Mouse (Mus musculus): ENCODE data around the gene Smg9. TPM values are rescaled to one million over a fixed set of nuclear protein-coding genes. Genes with fewer than 3 reads are reported as not detected.
A peak's percentile ranks its signal among the peaks of the same experiment; 100 is the strongest.

Gene Smg9
- total RNA-seq (2014; fragmentation: Nextera tagmentation) (21.6 and 29.5 TPM in 2 replicates), total RNA-seq (2017) (19.5 and 21.8 TPM in 2 replicates)

- peak; percentile 78 for ATAC-seq (replicated peaks; ENCODE audit: poor library complexity, severe bottlenecking)
These were observed at the start of gene Smg9 for GRCm38 (mm10) chr7:24399256-24400081. TSS of gene Smg9 (plus strand) at chr7:24399619.

GRCm38 (mm10) chr7:24355646-24356045 is 43.8 kb upstream of the Smg9 start:
- no peak for ATAC-seq (replicated peaks; ENCODE audit: poor library complexity, severe bottlenecking)

- no peak for ATAC-seq (replicated peaks; ENCODE audit: poor library complexity, severe bottlenecking)
These were observed 43.3 kb upstream of the Smg9 start for GRCm38 (mm10) chr7:24356081-24356480.

GRCm38 (mm10) chr7:24357899-24358298 is 41.5 kb upstream of the Smg9 start:
- 0 out of 2 replicates have a peak, but pooled peaks have one; percentile 9 for ATAC-seq (replicated peaks; ENCODE audit: poor library complexity, severe bottlenecking)

GRCm38 (mm10) chr7:24359269-24359668 is 40.1 kb upstream of the Smg9 start:
- ATAC-seq (replicated peaks; ENCODE audit: poor library complexity, severe bottlenecking), result peak; percentile 75

GRCm38 (mm10) chr7:24361001-24361400 is 38.4 kb upstream of the Smg9 start:
- ATAC-seq (replicated peaks; ENCODE audit: poor library complexity, severe bottlenecking), result peak; percentile 36

- 0 out of 2 replicates have a peak, but pooled peaks have one; percentile 4 for ATAC-seq (replicated peaks; ENCODE audit: poor library complexity, severe bottlenecking)
These were observed 36.2 kb upstream of the Smg9 start for GRCm38 (mm10) chr7:24363228-24363627.

- ATAC-seq (replicated peaks; ENCODE audit: poor library complexity, severe bottlenecking), result peak; percentile 53
These were observed 34.6 kb upstream of the Smg9 start for GRCm38 (mm10) chr7:24364827-24365226.

- no peak for ATAC-seq (replicated peaks; ENCODE audit: poor library complexity, severe bottlenecking)
These were observed 34.0 kb upstream of the Smg9 start for GRCm38 (mm10) chr7:24365258-24366014.

- no peak for ATAC-seq (replicated peaks; ENCODE audit: poor library complexity, severe bottlenecking)
These were observed 32.4 kb upstream of the Smg9 start for GRCm38 (mm10) chr7:24366716-24367632.

- no peak for ATAC-seq (replicated peaks; ENCODE audit: poor library complexity, severe bottlenecking)
These were observed 31.2 kb upstream of the Smg9 start for GRCm38 (mm10) chr7:24368226-24368625.

- no peak for ATAC-seq (replicated peaks; ENCODE audit: poor library complexity, severe bottlenecking)
These were observed 30.5 kb upstream of the Smg9 start for GRCm38 (mm10) chr7:24368946-24369345.

- ATAC-seq (replicated peaks; ENCODE audit: poor library complexity, severe bottlenecking), result peak; percentile 40
These were observed 29.5 kb upstream of the Smg9 start, which contains the start of gene Kcnn4 for GRCm38 (mm10) chr7:24369731-24370541. TSS of gene Kcnn4 (plus strand) at chr7:24370263.

GRCm38 (mm10) chr7:24371012-24371808 is 28.2 kb upstream of the Smg9 start:
- no peak for ATAC-seq (replicated peaks; ENCODE audit: poor library complexity, severe bottlenecking)

GRCm38 (mm10) chr7:24371809-24372145 is 27.6 kb upstream of the Smg9 start:
- no peak for ATAC-seq (replicated peaks; ENCODE audit: poor library complexity, severe bottlenecking)

GRCm38 (mm10) chr7:24372300-24372699 is 27.1 kb upstream of the Smg9 start:
- no peak; the same call in 1 of the 2 replicates for ATAC-seq (replicated peaks; ENCODE audit: poor library complexity, severe bottlenecking)

GRCm38 (mm10) chr7:24372786-24373185 is 26.6 kb upstream of the Smg9 start:
- no peak for ATAC-seq (replicated peaks; ENCODE audit: poor library complexity, severe bottlenecking)

GRCm38 (mm10) chr7:24373538-24374379 is 25.7 kb upstream of the Smg9 start:
- peak; percentile 51 for ATAC-seq (replicated peaks; ENCODE audit: poor library complexity, severe bottlenecking)

Measured in granulocyte monocyte progenitor cell, adult 5-6 weeks (primary cell).